Mouse (Mus musculus) gastrocnemius, adult 2 months (tissue): ENCODE measurements around the gene Fkbp8. TPM values are rescaled to one million over a fixed set of nuclear protein-coding genes. Genes with fewer than 3 reads are reported as not detected.

Experiments
- DNase-seq: peaks from one replicate; pipeline ENCODE4 v3.0.0; 2022
- H3K27ac ChIP-seq: fragments of 200-600 bp; 2 replicates; pipeline ENCODE4 v1.8.1; 2022; ENCODE audit warnings: mild to moderate bottlenecking
- H3K4me3 ChIP-seq: fragments of 200-600 bp; 2 replicates; pipeline ENCODE4 v1.8.1; 2022; ENCODE audit warnings: mild to moderate bottlenecking, moderate library complexity
- CTCF ChIP-seq: fragments of 200-600 bp; IDR thresholded peaks from 2 replicates; pipeline ENCODE4 v1.8.1; 2022; ENCODE audit warnings: antibody characterized with exemption, mild to moderate bottlenecking, moderate library complexity
- intact Hi-C: fragments of 180-260 bp; cut with DNase I; formaldehyde crosslinking; loops from one replicate; pipeline ENCODE4 v1.15.1; 2025
- long read RNA-seq, 2 experiments: library from polyadenylated mRNA; stranded (forward); transcript quantifications; one replicate each; pipeline ENCODE4 v2.0.0; 2021
- total RNA-seq, 2 experiments: library from RNA; stranded (reverse); gene quantifications; 2 replicates each; pipeline ENCODE4 v1.2.3; 2021

Gene Fkbp8
- total RNA-seq = 100 to 1,000 TPM; 108 to 112 TPM
- long read RNA-seq, experiment 1, transcript Fkbp8-204 (9 exons, 1,799 nt) = minor isoform, 12 of 196 reads
- long read RNA-seq, experiment 1, transcript Fkbp8-202 (9 exons, 1,720 nt) = minor isoform, 24 of 196 reads
- long read RNA-seq, experiment 1, transcript Fkbp8-201 (9 exons, 1,698 nt) = major isoform, 130 of 196 reads
- long read RNA-seq, experiment 1, partial matches to known transcripts = 16 of 196 reads
- long read RNA-seq, experiment 1, other reads (novel, unspliced or antisense) = 14 of 196 reads
- long read RNA-seq, experiment 2, transcript Fkbp8-201 (9 exons, 1,698 nt) = major isoform, 148 of 253 reads
- long read RNA-seq, experiment 2, transcript Fkbp8-202 (9 exons, 1,720 nt) = minor isoform, 34 of 253 reads
- long read RNA-seq, experiment 2, transcript Fkbp8-204 (9 exons, 1,799 nt) = minor isoform, 18 of 253 reads
- long read RNA-seq, experiment 2, partial matches to known transcripts = 40 of 253 reads
- long read RNA-seq, experiment 2, other reads (novel, unspliced or antisense) = 13 of 253 reads

- intact Hi-C loops = no loop called here
- Histone ChIP-seq H3K4me3 (peak within 1 kb of the TSS; percentile 79), H3K27ac (peak within 1 kb of the TSS; percentile 98)
- DNase-seq = peak; percentile 97
- no peak for TF ChIP-seq CTCF
Observed at GRCm38 (mm10) chr8:70527512-70528181, at the start of gene Fkbp8, which contains the start of gene Kxd1. Fkbp8 (plus strand) TSS chr8:70527724. Kxd1 (minus strand) TSS chr8:70527956.

- Histone ChIP-seq H3K27ac (no peak overlapping the region), H3K4me3 (no peak overlapping the region)
- DNase-seq = no peak
- no peak for TF ChIP-seq CTCF
- intact Hi-C loops = no loop called here
Observed at GRCm38 (mm10) chr8:70481908-70482307, 45.6 kb upstream of the Fkbp8 start.

- DNase-seq = no peak
- TF ChIP-seq CTCF = no peak
- no peak overlapping the region for H3K27ac ChIP-seq
- intact Hi-C loops = no loop called here
- H3K4me3 ChIP-seq = no peak overlapping the region
Observed at GRCm38 (mm10) chr8:70482943-70483342, 44.6 kb upstream of the Fkbp8 start.

GRCm38 (mm10) chr8:70486191-70486681 lies 41.3 kb upstream of the Fkbp8 start:
- TF ChIP-seq CTCF = no peak
- Histone ChIP-seq H3K27ac (no peak overlapping the region), H3K4me3 (no peak overlapping the region)
- intact Hi-C loops = no loop called here
- no peak for DNase-seq

- no peak for DNase-seq
- intact Hi-C loops = no loop called here
- peak within 1 kb of the TSS; percentile 63 for H3K4me3 ChIP-seq
- no peak within 1 kb of the TSS for H3K27ac ChIP-seq
- no peak for TF ChIP-seq CTCF
Observed at GRCm38 (mm10) chr8:70486941-70487520, 40.5 kb upstream of the Fkbp8 start, which contains the start of gene Tmem59l. Tmem59l (minus strand) TSS chr8:70487358.

GRCm38 (mm10) chr8:70487993-70488796 lies 39.3 kb upstream of the Fkbp8 start:
- no peak for TF ChIP-seq CTCF
- intact Hi-C loops = no loop called here
- no peak for DNase-seq
- Histone ChIP-seq H3K27ac (no peak overlapping the region), H3K4me3 (peak overlapping the region; percentile 63)

- TF ChIP-seq CTCF = no peak
- intact Hi-C loops = no loop called here
- DNase-seq = no peak
- H3K4me3 ChIP-seq = peak overlapping the region; percentile 69
- no peak overlapping the region for H3K27ac ChIP-seq
Observed at GRCm38 (mm10) chr8:70488931-70489470, 38.5 kb upstream of the Fkbp8 start.

GRCm38 (mm10) chr8:70489576-70489975 lies 37.9 kb upstream of the Fkbp8 start:
- TF ChIP-seq CTCF = no peak
- no peak for DNase-seq
- Histone ChIP-seq H3K4me3 (peak overlapping the region; percentile 69), H3K27ac (no peak overlapping the region)
- intact Hi-C loops = no loop called here

GRCm38 (mm10) chr8:70490061-70490879 lies 37.3 kb upstream of the Fkbp8 start:
- no peak overlapping the region for H3K27ac ChIP-seq
- intact Hi-C loops = no loop called here
- no peak overlapping the region for H3K4me3 ChIP-seq
- TF ChIP-seq CTCF = no peak
- DNase-seq = no peak

- Histone ChIP-seq H3K27ac (no peak overlapping the region), H3K4me3 (no peak overlapping the region)
- DNase-seq = no peak
- intact Hi-C loops = no loop called here
- no peak for TF ChIP-seq CTCF
Observed at GRCm38 (mm10) chr8:70490880-70491495, 36.5 kb upstream of the Fkbp8 start.
